Mouse (Mus musculus) heart, embryonic 10.5 days (tissue): ENCODE measurements around the gene Pcif1. TPM values are rescaled to one million over a fixed set of nuclear protein-coding genes. Genes with fewer than 3 reads are reported as not detected.
"Not testable (repeated sequence)": the region's sequence is repeated elsewhere in the genome, so short reads cannot be mapped to it uniquely, and the experiment has no call there.

Experiments used
- DNase-seq: peaks from one replicate; pipeline ENCODE4 v3.0.0-alpha.2; 2017; ENCODE audit warnings: low spot score
- H3K27ac ChIP-seq: fragments of 300-500 bp; sonication (generic); 2 replicates; pipeline ENCODE4 v1.5.1; 2016; ENCODE audit warnings: mild to moderate bottlenecking
- H3K27me3 ChIP-seq: fragments of 300-500 bp; sonication (generic); 2 replicates; pipeline ENCODE4 v1.6.1; 2016; ENCODE audit warnings: mild to moderate bottlenecking; ENCODE audit not compliant: poor library complexity, insufficient read depth, severe bottlenecking
- H3K36me3 ChIP-seq: fragments of 300-500 bp; sonication (generic); 2 replicates; pipeline ENCODE4 v1.6.1; 2016; ENCODE audit warnings: mild to moderate bottlenecking, moderate library complexity
- H3K4me1 ChIP-seq: fragments of 300-500 bp; sonication (generic); 2 replicates; pipeline ENCODE4 v1.6.1; 2016; ENCODE audit warnings: mild to moderate bottlenecking
- H3K4me3 ChIP-seq: fragments of 300-500 bp; sonication (generic); 2 replicates; pipeline ENCODE4 v1.5.1; 2016; ENCODE audit warnings: mild to moderate bottlenecking, moderate library complexity
- H3K9me3 ChIP-seq: fragments of 300-500 bp; sonication (generic); 2 replicates; pipeline ENCODE4 v1.6.1; 2016; ENCODE audit warnings: mild to moderate bottlenecking, moderate library complexity
- WGBS: fragments of 180-500 bp; shearing (Covaris S2); methylation state at CpG from one replicate; pipeline ENCODE4 v1.1.7; 2016; 5-methylcytosine and 5-hydroxymethylcytosine counted together
- polyA plus RNA-seq: library from polyadenylated mRNA; unstranded; fragments of >200 nt; fragmentation: Nextera tagmentation; extraction: Ambion mirVana; gene quantifications from 2 replicates; pipeline ENCODE4 v1.2.1, GENCODE M21; 2016

Gene Pcif1
- polyA plus RNA-seq, 1 experiment from 2014 or later = 61.5 TPM

DNA sequence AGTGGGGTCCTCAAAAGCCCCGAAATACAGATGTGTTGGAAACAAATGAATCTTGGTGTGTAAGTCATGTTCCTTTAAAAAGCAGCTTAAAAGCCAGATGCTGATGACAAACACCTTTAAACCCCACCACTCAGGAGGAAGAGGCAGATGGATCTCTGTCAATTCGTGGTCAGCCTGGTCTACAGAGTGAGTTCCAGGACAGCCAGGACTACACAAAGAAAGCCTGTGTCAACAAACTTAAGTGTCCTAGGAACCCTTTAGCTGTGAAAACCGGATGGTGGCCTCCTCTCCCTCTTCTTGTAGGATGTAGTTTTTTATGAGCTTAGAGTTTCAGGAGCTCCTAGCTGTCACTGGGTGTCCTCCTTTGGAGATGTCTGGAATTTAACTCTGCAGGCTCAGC lies 5.5 kb upstream of the Pcif1 start:
- peaks cover 4% of the 10 kb centered on the region; the same call in 1 of the 2 replicates for H3K27me3 ChIP-seq
- H3K36me3 ChIP-seq = peaks cover 5% of the 10 kb centered on the region; the same call in 1 of the 2 replicates
- H3K27ac ChIP-seq = peak overlapping the region; percentile 77; the same call in 1 of the 2 replicates
- no peak overlapping the region for H3K4me3 ChIP-seq
- 59% methylated on average over 3 of the region's 3 CpGs for WGBS
- no peak for DNase-seq
- H3K9me3 ChIP-seq = no peaks in the 10 kb centered on the region
- H3K4me1 ChIP-seq = peaks cover 28% of the 10 kb centered on the region

DNA sequence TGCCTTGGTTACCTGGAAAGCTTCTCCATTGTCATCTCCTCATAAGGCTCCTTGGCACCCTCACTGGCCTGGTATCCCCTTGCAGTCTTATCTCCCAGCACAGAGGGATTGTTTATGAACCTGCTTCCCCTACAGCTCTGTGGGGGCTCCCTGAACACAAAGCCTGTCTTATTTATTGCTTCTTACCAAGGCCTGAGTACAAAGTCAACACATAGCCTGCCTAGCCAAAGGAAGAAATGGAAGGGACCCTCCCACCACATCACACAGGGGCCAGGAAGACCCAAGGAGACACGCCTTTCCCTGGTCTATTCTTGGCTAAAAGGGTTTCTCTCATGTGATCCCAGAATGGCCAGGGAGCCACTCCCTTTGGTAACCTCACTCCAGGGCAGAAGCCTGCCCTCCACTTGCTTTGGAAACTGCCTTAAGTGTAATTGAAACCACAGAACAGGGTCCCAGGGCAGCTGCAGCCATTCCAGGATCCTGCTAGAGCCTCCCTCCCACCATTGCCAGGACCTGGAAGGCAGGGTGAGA lies 4.8 kb upstream of the Pcif1 start:
- Histone ChIP-seq H3K36me3 (peaks cover 5% of the 10 kb centered on the region; the same call in 1 of the 2 replicates), H3K9me3 (no peaks in the 10 kb centered on the region), H3K27ac (peak overlapping the region; percentile 77), H3K4me3 (no peak overlapping the region), H3K4me1 (peaks cover 30% of the 10 kb centered on the region), H3K27me3 (peaks cover 4% of the 10 kb centered on the region; the same call in 1 of the 2 replicates)
- WGBS = 9% methylated on average over 1 of the region's 1 CpGs
- DNase-seq = no peak

DNA sequence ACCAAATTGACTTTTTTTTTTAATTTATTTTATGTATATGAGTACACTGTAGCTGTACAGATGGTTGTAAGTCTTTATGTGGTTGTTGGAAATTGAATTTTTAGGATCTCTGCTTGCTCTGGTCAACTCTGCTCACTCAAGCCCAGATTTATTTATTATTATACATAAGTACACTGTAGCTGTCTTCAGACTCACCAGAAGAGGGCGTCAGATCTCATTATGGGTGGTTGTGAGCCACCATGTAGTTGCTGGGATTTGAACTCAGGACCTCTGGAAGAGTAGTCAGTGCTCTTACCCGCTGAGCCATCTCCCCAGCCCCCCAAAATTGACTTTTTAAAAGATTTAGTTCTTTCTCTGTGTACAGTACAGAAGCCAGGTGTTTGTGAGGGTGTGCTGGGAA lies 3.5 kb upstream of the Pcif1 start:
- H3K36me3 ChIP-seq, H3K4me3 ChIP-seq, H3K9me3 ChIP-seq, H3K27ac ChIP-seq, H3K27me3 ChIP-seq, DNase-seq: not testable (repeated sequence)
- peaks cover 41% of the 10 kb centered on the region for H3K4me1 ChIP-seq
- WGBS = 51% methylated on average over 2 of the region's 2 CpGs

DNA sequence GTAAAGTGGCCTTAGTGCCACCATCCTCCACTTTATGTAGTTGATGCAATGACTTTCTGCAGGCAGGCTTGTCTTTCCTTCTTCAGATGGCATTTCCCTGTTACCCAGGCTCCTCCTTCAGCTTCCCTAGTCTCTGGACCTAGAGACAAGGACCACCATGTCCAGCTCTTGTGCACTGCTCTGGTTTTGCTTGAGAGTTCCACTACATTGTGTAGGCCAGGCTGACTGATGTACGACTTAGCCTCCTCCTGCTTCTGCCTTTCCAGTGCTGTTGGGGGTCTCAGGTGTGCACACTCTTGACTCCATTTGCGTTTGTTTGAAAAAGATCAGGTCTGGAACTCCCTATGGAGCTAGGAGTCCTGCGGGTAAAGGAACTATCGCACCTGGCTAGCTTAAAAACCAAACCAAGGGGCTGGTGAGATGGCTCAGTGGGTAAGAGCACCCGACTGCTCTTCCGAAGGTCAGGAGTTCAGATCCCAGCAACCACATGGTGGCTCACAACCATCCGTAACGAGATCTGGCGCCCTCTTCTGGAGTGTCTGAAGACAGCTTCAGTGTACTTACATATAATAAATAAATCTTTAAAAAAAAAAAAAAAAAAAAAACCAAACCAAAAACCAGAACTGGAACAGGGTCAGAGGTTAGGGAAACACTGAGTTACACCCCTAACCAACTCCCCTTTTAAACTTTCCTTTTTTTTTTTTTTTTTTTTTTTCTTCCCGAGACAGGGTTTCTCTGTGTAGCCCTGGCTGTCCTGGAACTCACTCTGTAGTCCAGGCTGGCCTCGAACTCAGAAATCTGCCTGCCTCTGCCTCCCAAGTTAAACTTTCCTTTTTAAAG lies 1.5 kb upstream of the Pcif1 start:
- not testable (repeated sequence) for H3K27me3 ChIP-seq, H3K36me3 ChIP-seq, H3K9me3 ChIP-seq, H3K27ac ChIP-seq, DNase-seq
- H3K4me3 ChIP-seq = peak overlapping the region; percentile 96; the same call in 1 of the 2 replicates
- peaks cover 43% of the 10 kb centered on the region for H3K4me1 ChIP-seq
- 68% methylated on average over 11 of the region's 11 CpGs for WGBS

DNA sequence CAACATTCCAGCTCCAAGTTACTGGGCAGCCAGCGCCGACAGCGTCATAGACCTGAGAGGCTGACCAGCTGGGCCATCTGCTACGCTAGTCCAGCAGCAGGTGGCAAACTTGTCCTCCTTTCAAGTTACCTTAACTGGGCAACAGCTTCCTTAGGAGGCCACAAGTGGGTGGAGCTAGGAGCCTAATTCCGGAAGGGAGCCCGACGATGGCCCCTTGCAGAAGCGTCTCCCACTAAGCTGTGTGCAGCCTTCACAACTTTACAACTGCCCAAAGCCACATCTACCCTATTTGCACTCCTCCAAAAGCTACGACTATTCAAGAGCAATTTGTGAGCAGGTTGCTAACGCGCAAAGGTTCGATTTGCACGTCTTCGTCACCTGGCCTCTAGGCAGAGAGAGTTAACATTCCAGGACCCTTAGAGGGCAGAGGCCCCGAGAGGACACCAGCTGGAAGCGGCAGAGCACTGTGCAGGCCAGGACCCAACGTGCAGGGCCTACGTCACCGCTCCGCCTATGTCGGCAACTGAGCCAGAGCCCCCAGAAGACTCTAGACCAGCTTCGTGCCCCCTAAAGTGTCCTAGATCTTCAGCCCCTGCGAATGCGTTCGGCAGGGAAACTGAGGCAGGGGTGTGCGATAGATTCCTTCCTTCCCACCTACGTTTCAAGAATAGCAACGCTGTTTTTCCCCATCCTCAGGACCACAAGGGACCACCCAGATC lies 436 bp upstream of the Pcif1 start:
- peak; percentile 93 for DNase-seq
- H3K4me3 ChIP-seq = peak overlapping the region; percentile 96
- no peaks in the 10 kb centered on the region for H3K9me3 ChIP-seq
- peaks cover 42% of the 10 kb centered on the region for H3K4me1 ChIP-seq
- H3K36me3 ChIP-seq = peaks cover 16% of the 10 kb centered on the region
- H3K27ac ChIP-seq = peak overlapping the region; percentile 100
- WGBS = 3% methylated on average over 28 of the region's 28 CpGs
- no peaks in the 10 kb centered on the region for H3K27me3 ChIP-seq

DNA sequence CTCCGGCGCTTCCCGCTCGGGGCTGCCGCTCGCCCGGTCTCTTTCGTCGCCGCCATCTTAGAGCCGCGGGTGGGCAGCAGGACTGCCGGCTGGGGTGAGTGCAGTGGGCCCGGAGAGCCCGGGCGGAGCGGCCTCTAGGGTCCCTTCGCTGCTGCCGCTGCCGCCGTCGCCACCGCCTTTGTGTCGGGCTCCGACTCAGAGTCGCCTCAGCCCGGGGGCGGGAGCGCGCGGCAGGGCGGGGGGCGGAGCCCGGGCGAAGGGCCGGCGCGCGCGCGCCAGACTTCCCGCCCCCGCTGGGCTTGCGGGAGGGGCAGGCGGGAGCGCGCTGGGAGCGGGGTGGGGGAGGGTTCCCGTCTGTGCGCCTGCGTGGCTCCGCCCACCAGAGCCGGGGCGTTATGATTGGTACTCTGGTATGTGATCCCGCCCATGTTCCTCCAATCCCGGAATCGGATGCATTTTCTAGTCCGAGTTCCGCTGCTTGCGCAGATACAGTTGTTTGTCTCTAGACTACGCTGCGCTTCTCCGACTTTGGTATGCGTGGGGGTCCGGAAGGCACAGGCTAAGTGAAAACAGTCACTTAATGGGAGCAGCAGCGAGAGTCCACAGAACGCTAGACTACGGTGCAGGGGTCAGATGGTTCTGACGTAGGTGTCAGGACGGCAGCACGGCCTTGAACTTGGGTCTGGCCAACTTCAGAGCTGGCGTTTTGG lies 619 bp downstream of the Pcif1 start:
- H3K36me3 ChIP-seq = peaks cover 27% of the 10 kb centered on the region
- peak; percentile 98 for DNase-seq
- H3K4me3 ChIP-seq = peak overlapping the region; percentile 96
- peak overlapping the region; percentile 100 for H3K27ac ChIP-seq
- no peaks in the 10 kb centered on the region for H3K9me3 ChIP-seq
- under 1% methylated on average over 69 of the region's 72 CpGs for WGBS
- no peaks in the 10 kb centered on the region for H3K27me3 ChIP-seq
- H3K4me1 ChIP-seq = peaks cover 31% of the 10 kb centered on the region

DNA sequence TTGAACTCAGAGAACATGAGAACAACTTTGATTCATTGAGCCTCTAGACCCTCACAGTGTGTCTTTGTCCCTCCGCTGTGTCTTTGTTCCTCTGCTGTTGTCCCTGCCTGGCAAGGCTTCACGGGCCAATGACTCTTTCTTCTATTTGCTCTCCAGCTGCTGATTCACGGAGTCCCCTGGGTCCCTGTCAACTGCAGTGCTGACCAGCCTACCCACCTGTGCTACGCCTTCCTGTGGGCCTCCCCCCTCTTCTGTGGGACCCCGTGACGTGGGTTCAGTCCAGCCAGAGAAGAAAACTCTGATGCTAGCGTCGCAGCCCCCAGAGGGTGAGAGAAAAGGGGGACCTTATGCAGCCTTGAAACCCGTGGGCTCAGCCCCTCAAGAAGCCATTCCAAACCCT lies 3.5 kb downstream of the Pcif1 start:
- WGBS = 79% methylated on average over 9 of the region's 9 CpGs
- no peak for DNase-seq

DNA sequence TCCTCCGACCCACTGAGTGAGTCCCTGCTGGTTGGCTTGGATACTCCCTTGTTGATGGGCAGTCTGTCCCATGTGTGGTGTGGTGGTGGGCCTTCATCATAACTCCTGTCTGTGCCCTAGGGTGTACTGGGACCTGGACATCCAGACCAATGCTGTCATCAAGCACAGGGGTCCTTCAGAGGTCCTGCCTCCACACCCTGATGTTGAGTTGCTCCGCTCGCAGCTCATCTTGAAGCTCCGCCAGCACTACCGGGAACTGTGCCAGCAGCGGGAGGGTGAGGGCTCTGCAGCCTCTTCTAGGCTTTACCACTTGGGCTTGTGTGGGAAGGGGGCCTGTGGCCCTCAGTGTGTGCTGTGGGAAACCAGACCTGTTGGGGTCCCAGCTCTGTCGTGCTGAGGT lies 6.7 kb downstream of the Pcif1 start:
- WGBS = 82% methylated on average over 7 of the region's 7 CpGs
- Histone ChIP-seq H3K9me3 (no peaks in the 10 kb centered on the region), H3K36me3 (peaks cover 82% of the 10 kb centered on the region), H3K27ac (no peak overlapping the region), H3K4me3 (no peak overlapping the region), H3K4me1 (peaks cover 7% of the 10 kb centered on the region), H3K27me3 (no peaks in the 10 kb centered on the region)
- DNase-seq = no peak

More for the DNA sequence above, 3.5 kb downstream of the Pcif1 start:
- no peak overlapping the region for H3K4me3 ChIP-seq
- H3K4me1 ChIP-seq = peaks cover 21% of the 10 kb centered on the region
- H3K36me3 ChIP-seq = peaks cover 51% of the 10 kb centered on the region
- no peak overlapping the region for H3K27ac ChIP-seq
- no peaks in the 10 kb centered on the region for H3K27me3 ChIP-seq
- no peaks in the 10 kb centered on the region for H3K9me3 ChIP-seq

DNA sequence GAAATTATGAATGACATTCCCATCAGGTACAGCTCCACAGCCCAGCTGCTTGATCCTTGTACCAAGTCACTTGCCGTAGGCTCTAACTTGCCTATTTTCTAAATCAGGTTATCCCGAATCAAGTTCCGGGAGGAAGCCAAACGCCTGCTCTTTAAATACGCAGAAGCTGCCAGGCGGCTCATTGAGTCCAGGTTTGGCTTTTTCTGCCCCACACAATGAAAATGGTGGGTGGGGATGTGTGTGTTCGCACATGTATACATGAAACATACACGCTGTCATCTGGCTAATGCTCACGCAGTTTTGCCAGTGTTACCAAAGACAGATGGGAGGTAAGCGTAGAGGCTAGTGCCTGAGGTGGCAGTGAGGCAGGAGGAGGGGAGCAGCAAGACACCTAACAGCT lies 7.5 kb downstream of the Pcif1 start:
- Histone ChIP-seq H3K4me3 (no peak overlapping the region), H3K9me3 (no peaks in the 10 kb centered on the region), H3K4me1 (peaks cover 6% of the 10 kb centered on the region; the same call in 1 of the 2 replicates), H3K36me3 (peaks cover 91% of the 10 kb centered on the region), H3K27me3 (no peaks in the 10 kb centered on the region), H3K27ac (no peak overlapping the region)
- WGBS = 92% methylated on average over 10 of the region's 10 CpGs
- no peak for DNase-seq

DNA sequence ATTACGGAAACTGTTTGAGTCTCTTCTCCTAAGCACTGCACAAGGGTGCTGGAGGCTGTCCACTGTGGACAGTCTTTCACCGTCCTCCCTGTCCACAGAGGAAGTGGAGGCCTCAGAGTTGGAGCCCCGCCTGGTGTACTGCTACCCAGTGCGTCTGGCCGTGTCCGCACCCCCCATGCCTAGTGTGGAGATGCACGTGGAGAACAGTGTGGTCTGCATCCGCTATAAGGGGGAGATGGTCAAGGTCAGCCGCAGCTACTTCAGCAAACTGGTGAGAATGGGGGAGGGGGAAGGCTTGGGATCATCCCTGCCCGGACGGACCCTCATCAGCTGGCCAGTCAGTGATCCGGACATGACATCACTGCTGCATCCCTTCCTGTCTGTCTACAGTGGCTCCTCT lies 9.9 kb downstream of the Pcif1 start:
- Histone ChIP-seq H3K27me3 (no peaks in the 10 kb centered on the region), H3K4me1 (peaks cover 6% of the 10 kb centered on the region; the same call in 1 of the 2 replicates), H3K9me3 (no peaks in the 10 kb centered on the region), H3K36me3 (peaks cover 100% of the 10 kb centered on the region), H3K4me3 (no peak overlapping the region), H3K27ac (peak overlapping the region; percentile 29; the same call in 1 of the 2 replicates)
- DNase-seq = no peak
- whole genome bisulfite sequencing = 84% methylated on average over 12 of the region's 12 CpGs

DNA sequence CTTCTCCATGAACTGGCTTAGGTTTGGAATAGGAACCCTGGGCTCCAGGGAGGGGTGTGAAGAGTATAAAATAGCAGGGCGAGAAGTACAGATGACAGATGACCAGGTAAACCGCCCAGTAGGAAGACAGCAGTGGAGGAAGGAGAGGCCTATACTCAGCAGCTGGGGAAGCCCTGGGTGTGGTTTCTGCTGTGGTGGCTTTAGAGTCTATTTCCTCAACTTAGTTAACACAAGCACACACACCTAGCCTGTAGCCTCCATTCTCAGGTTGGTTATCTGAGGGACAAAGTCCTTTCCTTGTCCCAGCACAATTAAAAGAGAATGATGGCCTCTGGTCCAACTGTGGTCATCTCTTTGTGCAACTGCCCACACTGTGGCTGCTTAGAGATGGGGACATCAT lies 10.9 kb downstream of the Pcif1 start:
- DNase-seq = no peak
- Histone ChIP-seq H3K27me3 (no peaks in the 10 kb centered on the region), H3K4me3 (no peak overlapping the region), H3K36me3 (peaks cover 100% of the 10 kb centered on the region), H3K27ac (no peak overlapping the region), H3K9me3 (no peaks in the 10 kb centered on the region), H3K4me1 (peaks cover 6% of the 10 kb centered on the region; the same call in 1 of the 2 replicates)
- 85% methylated on average over 2 of the region's 2 CpGs for WGBS

DNA sequence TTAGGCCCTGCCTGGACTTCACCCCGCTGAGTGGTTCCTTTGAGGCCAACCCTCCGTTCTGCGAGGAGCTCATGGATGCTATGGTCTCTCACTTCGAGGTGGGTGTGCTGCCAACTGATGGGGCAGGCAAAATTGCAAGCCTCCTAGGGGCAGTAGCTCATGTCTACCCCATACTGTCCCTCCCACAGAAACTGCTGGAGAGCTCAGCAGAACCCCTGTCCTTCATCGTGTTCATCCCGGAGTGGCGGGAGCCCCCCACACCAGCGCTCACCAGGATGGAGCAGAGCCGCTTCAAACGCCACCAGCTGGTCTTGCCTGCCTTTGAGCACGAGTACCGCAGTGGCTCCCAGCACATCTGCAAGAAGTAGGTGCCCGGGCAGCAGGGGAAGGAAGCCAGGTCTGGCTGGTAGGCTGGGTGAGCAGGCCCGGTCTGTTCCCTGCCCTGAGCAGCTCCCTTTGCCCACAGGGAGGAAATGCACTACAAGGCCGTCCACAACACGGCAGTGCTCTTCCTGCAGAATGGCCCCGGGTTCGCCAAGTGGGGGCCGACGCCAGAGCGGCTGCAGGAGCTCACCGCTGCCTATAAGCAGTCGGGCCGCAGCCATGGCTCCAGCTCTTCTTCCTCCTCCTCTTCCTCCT lies 11.4 kb downstream of the Pcif1 start:
- peaks cover 6% of the 10 kb centered on the region; the same call in 1 of the 2 replicates for H3K4me1 ChIP-seq
- WGBS = 92% methylated on average over 24 of the region's 24 CpGs
- H3K9me3 ChIP-seq = no peaks in the 10 kb centered on the region
- no peak overlapping the region for H3K4me3 ChIP-seq
- H3K27ac ChIP-seq = no peak overlapping the region
- H3K27me3 ChIP-seq = no peaks in the 10 kb centered on the region
- peaks cover 100% of the 10 kb centered on the region for H3K36me3 ChIP-seq
- DNase-seq = no peak
